Mouse (Mus musculus): Measurements from ENCODE around the gene Ncs1.

Gene Ncs1

GRCm38 (mm10) chr2:31245051-31245450 is 572 bp upstream of the Ncs1 start:
- DNase-seq, result no peak

DNA sequence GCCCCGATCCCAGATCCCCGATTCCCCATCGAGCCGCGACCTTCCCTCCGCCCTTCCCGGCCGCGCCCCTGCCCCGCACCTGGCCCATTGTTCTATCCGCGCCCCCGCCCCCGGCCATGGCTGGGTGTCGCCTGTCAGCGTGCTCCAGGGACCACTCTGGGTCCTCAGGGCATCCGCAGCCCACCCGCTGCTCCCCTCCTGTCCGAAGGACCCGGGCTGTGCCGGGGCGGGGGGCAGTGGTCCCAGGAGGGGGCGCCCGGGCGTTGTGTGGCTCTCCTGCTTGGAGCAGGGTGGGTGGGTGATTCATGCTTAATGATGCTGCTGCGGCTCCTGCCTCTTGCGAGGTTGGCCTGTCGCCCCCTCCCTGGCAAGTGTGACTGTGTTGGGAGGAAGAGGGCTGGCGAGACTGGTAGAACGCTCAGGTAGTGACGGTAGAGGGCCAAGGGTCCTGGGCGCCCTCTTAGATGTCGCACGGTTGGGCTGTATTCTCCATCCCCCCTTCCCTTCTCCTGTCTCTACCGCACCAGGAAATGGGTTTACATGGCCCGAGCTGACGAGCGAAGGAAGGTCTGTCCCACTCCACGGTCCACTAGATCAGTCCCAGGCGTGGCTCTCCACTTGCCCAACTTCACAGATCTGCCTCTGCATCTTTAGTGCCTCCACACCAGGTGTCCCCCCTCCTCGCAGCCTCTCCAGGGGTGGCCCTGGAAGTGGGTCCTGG is 788 bp downstream of the Ncs1 start:
- peak; percentile 64 for DNase-seq

DNA sequence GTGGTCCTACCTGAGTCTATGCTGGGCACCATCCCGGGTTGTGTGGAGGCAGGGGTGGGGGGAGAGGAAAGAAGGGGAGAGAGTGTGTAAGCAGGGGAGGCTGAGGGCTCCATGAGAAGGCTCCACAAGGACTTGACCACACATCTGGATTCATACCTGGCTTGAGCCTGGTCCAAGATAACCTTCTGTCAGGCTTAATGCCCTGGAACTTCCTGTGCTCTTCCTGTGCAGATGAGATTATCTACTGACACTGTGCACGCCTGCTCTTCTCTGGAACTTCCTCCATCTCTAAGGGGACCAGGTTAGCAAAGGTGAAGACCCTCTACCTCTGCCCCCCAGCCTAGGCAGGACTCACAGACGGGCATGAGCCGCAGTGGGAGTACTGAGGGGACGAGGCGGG is 3.2 kb downstream of the Ncs1 start:
- no peak for DNase-seq

DNA sequence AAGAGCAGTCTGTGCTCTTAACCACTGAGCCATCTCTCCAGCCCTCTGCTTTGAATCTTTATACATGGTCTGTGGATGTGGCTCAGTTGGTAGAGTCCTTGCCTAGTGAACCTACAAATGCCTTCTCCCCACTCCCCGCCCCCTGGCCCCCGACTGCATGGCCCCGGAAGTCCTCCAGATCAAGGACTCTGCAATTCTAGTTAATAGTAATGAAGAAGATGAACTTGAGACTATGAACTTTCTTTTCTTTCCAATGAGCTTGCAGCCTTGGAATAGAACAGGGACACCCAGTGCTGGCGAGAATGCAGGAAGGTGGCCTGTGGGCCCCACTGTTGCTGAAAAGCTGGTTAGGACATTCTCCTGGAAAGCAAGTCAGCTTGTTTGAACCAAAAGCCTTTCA is 6.5 kb downstream of the Ncs1 start:
- DNase-seq, result no peak

DNA sequence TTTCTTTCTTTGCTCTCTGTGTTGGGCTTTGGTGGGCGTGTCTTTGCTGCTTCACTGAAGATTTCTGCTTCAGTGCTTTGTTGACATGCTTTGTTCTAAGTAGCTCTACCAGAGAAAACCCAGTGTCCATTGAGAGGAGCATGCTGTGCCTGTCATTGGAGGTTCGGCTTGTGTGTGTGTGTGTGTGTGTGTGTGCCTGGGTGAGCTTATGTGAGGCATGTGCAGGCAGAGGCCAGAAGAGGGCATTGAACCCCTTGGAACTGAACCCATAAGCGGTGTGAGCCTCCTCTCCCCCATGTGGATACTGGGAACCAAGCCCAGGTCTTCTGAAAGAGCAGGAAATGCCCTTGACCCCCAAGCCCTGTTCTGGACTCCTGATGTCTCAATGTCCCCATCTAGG is 7.8 kb downstream of the Ncs1 start:
- DNase-seq, result peak; percentile 94

DNA sequence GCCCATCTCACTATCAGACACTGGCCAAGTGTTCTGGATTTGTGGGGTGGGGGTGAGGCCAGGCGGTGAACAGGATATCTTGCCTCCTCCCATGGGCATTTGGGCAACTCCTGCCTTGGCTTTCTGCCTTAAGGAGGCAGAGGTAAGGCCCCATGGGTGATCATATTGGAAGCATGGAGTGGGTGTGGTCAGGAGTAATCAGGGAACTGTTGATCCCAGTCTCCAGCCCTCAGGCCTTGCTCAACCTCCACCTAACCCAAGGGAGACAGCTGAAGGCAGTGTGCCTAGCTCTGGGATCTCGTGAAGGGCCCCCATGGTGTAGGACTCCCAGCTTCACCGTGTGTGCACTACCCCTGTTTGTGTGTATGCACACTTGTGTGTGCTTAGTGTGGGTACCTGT is 9.2 kb downstream of the Ncs1 start:
- DNase-seq, result no peak

- peak; percentile 82 for DNase-seq
These were observed 10.6 kb downstream of the Ncs1 start for GRCm38 (mm10) chr2:31255952-31256938.

DNA sequence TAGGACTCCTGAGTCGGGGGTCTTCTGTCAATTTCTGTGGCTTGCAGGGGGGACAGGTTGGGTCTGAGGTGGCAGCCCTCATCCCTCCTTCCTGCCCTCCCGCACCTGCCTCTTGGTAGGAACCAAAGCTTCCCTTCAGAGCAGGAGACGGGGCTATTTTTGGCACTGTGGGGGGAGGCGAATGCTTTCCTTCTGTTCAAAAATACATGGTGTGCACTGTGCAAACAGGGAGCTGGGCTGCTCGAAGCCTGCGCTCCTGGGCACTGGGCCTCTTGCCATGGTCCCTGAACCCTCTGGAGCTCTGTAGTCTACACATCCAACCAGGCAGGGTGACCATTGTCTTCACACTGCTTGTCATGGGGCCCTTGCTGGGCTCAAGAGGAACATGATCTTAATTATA is 11.5 kb downstream of the Ncs1 start:
- no peak for DNase-seq

DNA sequence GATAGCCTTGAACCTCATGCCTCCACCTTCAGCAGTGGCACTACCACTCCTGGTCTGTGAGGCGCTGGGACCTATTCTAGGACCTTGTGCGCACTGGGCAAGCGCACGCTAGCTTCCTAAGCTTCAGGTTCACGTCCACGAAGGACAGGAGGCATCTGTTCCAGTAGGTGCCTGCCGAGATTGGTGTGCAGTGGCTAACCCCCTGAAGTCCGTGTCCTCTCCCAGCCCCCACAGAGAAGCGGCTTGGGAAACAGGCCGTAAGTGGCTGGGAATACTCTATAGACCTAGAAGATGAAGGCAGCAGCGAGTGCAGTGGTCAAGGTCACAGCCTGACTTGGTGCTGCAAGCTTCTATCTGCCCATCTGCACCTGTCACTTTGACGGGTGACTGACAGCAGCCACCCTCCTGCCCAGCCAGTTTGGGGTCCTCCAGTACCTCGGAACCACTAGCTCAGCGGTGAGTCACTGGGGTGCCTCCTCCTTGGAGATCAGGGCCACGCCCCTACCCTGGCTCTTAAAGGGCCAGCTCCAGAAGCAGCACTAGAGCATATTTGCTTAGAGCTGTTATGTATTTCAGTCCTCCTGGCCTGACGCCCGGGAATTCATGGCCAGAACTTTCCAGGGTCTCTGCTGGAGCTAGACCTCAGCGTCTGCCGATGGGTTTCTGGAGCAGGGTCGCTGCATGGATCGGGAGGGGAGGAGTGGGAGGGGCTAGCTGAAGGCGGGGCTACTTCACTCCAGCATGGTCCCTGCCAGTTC is 13.2 kb downstream of the Ncs1 start:
- peak; percentile 82 for DNase-seq

GRCm38 (mm10) chr2:31259367-31259920 is 13.8 kb downstream of the Ncs1 start:
- peak; percentile 42 for DNase-seq

- DNase-seq, result no peak
These were observed 14.9 kb downstream of the Ncs1 start for GRCm38 (mm10) chr2:31260549-31260948.

DNA sequence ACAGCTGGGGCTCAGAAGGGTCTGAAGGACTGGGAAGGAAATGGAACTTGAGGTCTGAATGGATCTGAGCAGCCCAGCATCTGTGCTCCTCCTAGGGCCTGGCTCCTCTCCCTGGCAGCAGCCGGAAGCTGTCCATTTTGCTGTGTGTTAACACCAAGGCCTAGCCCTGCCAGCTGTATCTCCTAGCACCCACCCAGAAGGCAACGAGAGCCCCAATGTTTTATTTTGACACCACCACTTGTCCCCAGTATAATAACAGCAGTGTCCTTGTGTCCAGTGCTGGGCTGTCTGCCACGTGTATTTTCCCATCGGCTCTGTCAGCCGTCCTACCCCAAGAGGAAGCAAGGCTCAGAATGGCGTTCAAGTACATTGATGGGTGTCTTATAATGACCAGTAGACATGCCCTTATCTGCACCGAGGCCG is 17.4 kb downstream of the Ncs1 start:
- DNase-seq, result no peak

DNA sequence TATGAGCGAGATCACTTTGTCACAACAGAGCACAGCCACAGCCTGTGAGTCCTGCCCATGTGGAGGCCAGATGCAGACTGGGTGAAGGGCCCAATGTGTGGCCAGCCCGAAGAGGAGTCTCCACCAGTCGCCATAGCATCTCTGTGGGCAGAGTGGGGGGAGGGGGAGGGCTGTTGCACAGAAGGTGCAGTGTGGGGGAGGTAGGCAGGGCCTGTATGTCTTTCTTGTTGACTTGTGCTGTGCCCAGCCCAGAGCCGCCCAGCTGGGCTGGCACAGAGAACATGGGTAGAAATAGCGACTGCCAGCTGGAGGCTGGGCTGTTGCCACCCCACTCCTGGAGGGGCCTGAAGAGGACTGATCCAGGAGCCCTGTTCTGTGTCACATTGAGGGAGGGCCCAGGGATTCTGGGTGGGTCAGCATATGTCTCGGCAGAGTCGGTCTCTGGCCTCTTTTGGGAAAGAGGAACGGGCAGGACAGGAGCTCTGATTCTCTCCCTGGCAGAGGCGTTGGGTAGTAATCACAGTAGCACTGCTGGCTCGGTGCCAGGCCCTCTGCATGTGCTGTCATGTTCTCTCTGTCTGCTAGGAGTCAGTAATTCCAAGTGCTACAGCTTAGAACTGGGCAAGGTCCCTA is 18.2 kb downstream of the Ncs1 start:
- peak; percentile 83 for DNase-seq

- DNase-seq, result peak; percentile 90
These were observed 21.8 kb downstream of the Ncs1 start for GRCm38 (mm10) chr2:31267447-31267846.

GRCm38 (mm10) chr2:31268631-31269030 is 23.0 kb downstream of the Ncs1 start:
- no peak for DNase-seq

- no peak for DNase-seq
These were observed 23.6 kb downstream of the Ncs1 start for GRCm38 (mm10) chr2:31269188-31269587.

GRCm38 (mm10) chr2:31269847-31270246 is 24.2 kb downstream of the Ncs1 start:
- DNase-seq, result no peak

DNA sequence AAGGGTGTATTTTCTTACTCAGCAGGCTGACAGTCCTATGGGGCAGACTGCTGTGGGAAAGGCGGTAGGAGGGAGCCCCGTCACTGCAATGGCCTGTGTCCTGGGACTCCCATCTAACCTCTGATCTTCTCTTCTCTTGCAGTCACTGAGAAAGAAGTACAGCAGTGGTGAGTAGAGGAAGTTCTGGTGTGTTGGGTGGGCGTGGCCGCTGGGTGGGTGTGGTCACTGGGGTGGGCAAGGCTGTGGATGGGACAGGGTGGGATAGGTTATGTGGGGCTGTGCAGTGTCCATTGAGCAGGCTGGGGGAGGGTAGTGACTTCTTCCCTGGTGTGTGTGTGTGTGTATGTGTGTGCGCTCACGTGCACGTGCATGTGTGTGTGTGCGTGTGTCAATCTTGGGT is 24.8 kb downstream of the Ncs1 start:
- no peak for DNase-seq

GRCm38 (mm10) chr2:31271071-31271470 is 25.4 kb downstream of the Ncs1 start:
- no peak for DNase-seq

GRCm38 (mm10) chr2:31274993-31275392 is 29.4 kb downstream of the Ncs1 start:
- DNase-seq, result no peak

DNA sequence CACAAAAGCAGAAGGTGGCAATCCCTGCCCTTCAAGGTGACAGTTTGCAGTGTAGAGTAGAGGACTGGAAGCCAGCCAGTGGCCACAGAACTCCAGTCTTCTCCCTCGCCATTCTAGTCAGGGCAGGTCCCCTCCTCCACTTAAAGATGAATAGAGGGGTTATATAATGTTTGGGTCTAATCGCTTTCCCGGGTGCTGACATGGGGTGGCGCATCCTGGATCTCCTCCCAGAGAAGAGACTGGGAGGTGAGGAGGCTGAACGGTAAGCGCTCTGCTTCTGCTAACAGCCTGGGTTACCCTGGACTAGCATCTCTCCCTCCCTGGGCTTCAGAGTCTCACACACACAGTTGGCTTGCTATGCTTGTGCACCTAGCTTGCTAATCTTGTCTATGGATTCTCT is 32.2 kb downstream of the Ncs1 start:
- DNase-seq, result no peak

DNA sequence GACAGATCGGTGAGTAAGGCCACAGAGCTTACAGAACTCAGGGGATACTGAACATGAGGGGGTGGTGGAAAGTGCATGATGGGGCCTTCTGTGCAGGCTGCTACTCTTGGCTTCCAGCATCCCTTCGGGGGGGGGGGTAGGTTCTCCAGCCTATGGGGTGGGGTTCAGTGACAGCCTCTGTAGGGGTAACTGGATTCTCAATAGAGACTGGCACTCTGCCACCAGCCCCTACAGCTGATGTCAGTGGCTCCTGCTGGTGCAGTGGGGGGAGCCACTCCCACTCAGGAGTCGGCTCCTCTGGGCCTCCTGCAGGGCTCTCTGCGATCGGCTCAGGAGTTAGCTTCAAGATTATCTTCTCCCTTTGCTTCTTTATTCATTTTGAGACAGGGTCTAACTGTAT is 32.9 kb downstream of the Ncs1 start:
- DNase-seq, result no peak
